ENCODE assay signal across 25 mouse cellular contexts in genomic region chr7:100274507-100274906, GRCm38 (mm10). TPM values are rescaled to one million over a fixed set of nuclear protein-coding genes. Genes with fewer than 3 reads are reported as not detected.
DNase-seq lines count a peak whose midpoint lies in the region; ATAC-seq and TF ChIP-seq lines count a peak whose summit lies in the region.
"Had no signal": no experiment of that assay in that cellular context is flagged by ENCODE, and none has a peak within 500 bp of the region (broad histone marks: within the 10 kb centered on the region; RNA-seq: fewer than 3 reads in every experiment).

No protein-coding gene starts in this region.

- H3K9me3 ChIP-seq in limb, embryonic 14.5 days (ENCODE audit: control insufficient read depth, low read length): no peaks in the 10 kb centered on the region
- no peaks in the 10 kb centered on the region for H3K9me3 ChIP-seq in limb, embryonic 10.5 days (replicated peaks)
- no peaks in the 10 kb centered on the region for H3K9me3 ChIP-seq in liver, postnatal 0 days (ENCODE audit: low read length)
- H3K9me3 ChIP-seq in liver, embryonic 11.5 days (ENCODE audit: control insufficient read depth, low read length): no peaks in the 10 kb centered on the region
- H3K9me3 ChIP-seq: embryonic facial prominence, embryonic 12.5 days; embryonic facial prominence, embryonic 15.5 days; forebrain, embryonic 10.5 days; forebrain, embryonic 12.5 days had no signal

- H3K4me3 ChIP-seq in limb, embryonic 14.5 days (replicated peaks; ENCODE audit: low read length): no peak overlapping the region
- H3K4me3 ChIP-seq in limb, embryonic 10.5 days: no peak overlapping the region
- no peak overlapping the region for H3K4me3 ChIP-seq in liver, postnatal 0 days (ENCODE audit: low read depth, low read length)
- no peak overlapping the region for H3K4me3 ChIP-seq in liver, embryonic 11.5 days (ENCODE audit: low read depth, low read length)
- H3K4me3 ChIP-seq: embryonic facial prominence, embryonic 12.5 days; embryonic facial prominence, embryonic 15.5 days; erythroblast, embryonic 14.5 days; forebrain, embryonic 10.5 days; forebrain, embryonic 12.5 days had no signal

- no peak overlapping the region for H3K27ac ChIP-seq in limb, embryonic 14.5 days (replicated peaks; ENCODE audit: low read depth, low read length)
- no peak overlapping the region for H3K27ac ChIP-seq in limb, embryonic 10.5 days
- no peak overlapping the region for H3K27ac ChIP-seq in liver, postnatal 0 days (ENCODE audit: low read depth)
- H3K27ac ChIP-seq in liver, embryonic 11.5 days (ENCODE audit: low read depth, low read length): no peak overlapping the region
- H3K27ac ChIP-seq: embryonic facial prominence, embryonic 12.5 days; embryonic facial prominence, embryonic 15.5 days; forebrain, embryonic 10.5 days; forebrain, embryonic 12.5 days had no signal

- peaks cover 4% of the 10 kb centered on the region; the same call in 1 of the 2 replicates for H3K36me3 ChIP-seq in limb, embryonic 14.5 days (ENCODE audit: control insufficient read depth, insufficient read depth, low read length)
- peaks cover 4% of the 10 kb centered on the region; the same call in 1 of the 2 replicates for H3K36me3 ChIP-seq in limb, embryonic 10.5 days
- no peaks in the 10 kb centered on the region; the same call in 1 of the 2 replicates for H3K36me3 ChIP-seq in liver, postnatal 0 days (replicated peaks; ENCODE audit: insufficient read depth, low read length)
- no peaks in the 10 kb centered on the region; the same call in 1 of the 2 replicates for H3K36me3 ChIP-seq in liver, embryonic 11.5 days (ENCODE audit: control insufficient read depth, insufficient read depth, low read length)
- H3K36me3 ChIP-seq: embryonic facial prominence, embryonic 15.5 days; forebrain, embryonic 10.5 days had no signal

- TF ChIP-seq POLR2A in limb, embryonic 14.5 days (IDR thresholded peaks at IDR 0.05; ENCODE audit: borderline replicate concordance, extremely low read depth, insufficient read depth, insufficient read length): no peak

- peak; percentile 58; the same call in 1 of the 2 replicates for TF ChIP-seq EP300 in liver, postnatal 0 days (IDR thresholded peaks at IDR 0.05; ENCODE audit: low read depth)

- no peaks in the 10 kb centered on the region for H3K4me1 ChIP-seq in limb, embryonic 14.5 days (ENCODE audit: control insufficient read depth, insufficient read depth, low read length)
- H3K4me1 ChIP-seq in limb, embryonic 10.5 days: no peaks in the 10 kb centered on the region
- H3K4me1 ChIP-seq in liver, postnatal 0 days (ENCODE audit: insufficient read depth): no peaks in the 10 kb centered on the region
- no peaks in the 10 kb centered on the region for H3K4me1 ChIP-seq in liver, embryonic 11.5 days (replicated peaks; ENCODE audit: control insufficient read depth, insufficient read depth, low read length)
- H3K4me1 ChIP-seq: embryonic facial prominence, embryonic 12.5 days; embryonic facial prominence, embryonic 15.5 days; forebrain, embryonic 10.5 days; forebrain, embryonic 12.5 days had no signal

- no peak overlapping the region for H3K9ac ChIP-seq in limb, embryonic 14.5 days (ENCODE audit: low read depth, low read length, severe bottlenecking)
- no peak overlapping the region for H3K9ac ChIP-seq in liver, postnatal 0 days (replicated peaks)
- no peak overlapping the region for H3K9ac ChIP-seq in liver, embryonic 11.5 days (ENCODE audit: low read depth, low read length)
- H3K9ac ChIP-seq: embryonic facial prominence, embryonic 12.5 days; embryonic facial prominence, embryonic 15.5 days; forebrain, embryonic 12.5 days had no signal

- H3K27me3 ChIP-seq in limb, embryonic 14.5 days (ENCODE audit: control insufficient read depth, insufficient read depth, low read length): no peaks in the 10 kb centered on the region
- no peaks in the 10 kb centered on the region for H3K27me3 ChIP-seq in limb, embryonic 10.5 days (ENCODE audit: low read depth, poor library complexity, severe bottlenecking)
- no peaks in the 10 kb centered on the region for H3K27me3 ChIP-seq in liver, postnatal 0 days (ENCODE audit: insufficient read depth, low read length)
- H3K27me3 ChIP-seq in liver, embryonic 11.5 days (replicated peaks; ENCODE audit: control insufficient read depth, insufficient read depth, low read length): no peaks in the 10 kb centered on the region
- H3K27me3 ChIP-seq: embryonic facial prominence, embryonic 12.5 days; embryonic facial prominence, embryonic 15.5 days; forebrain, embryonic 12.5 days had no signal

- H3K4me2 ChIP-seq in limb, embryonic 14.5 days (replicated peaks; ENCODE audit: low read depth, low read length, severe bottlenecking): no peak overlapping the region
- no peak overlapping the region for H3K4me2 ChIP-seq in liver, postnatal 0 days (ENCODE audit: low read depth, low read length)
- H3K4me2 ChIP-seq in liver, embryonic 11.5 days: no peak overlapping the region
- H3K4me2 ChIP-seq: embryonic facial prominence, embryonic 12.5 days; embryonic facial prominence, embryonic 15.5 days; forebrain, embryonic 12.5 days had no signal

- no peak for TF ChIP-seq CTCF in liver, postnatal 0 days (IDR thresholded peaks at IDR 0.05; ENCODE audit: low read depth)

- 0 out of 2 replicates have a peak, but pooled peaks have one; percentile 53 for ATAC-seq in limb, embryonic 14.5 days (ENCODE audit: low FRiP score, low read depth)
- ATAC-seq in liver, postnatal 0 days: no peak
- ATAC-seq in liver, embryonic 11.5 days (replicated peaks; ENCODE audit: low FRiP score): no peak
- ATAC-seq in megakaryocyte progenitor cell, adult 5-6 weeks (replicated peaks; ENCODE audit: poor library complexity): peak; percentile 31
- ATAC-seq in megakaryocyte-erythroid progenitor cell, adult 5-6 weeks (replicated peaks; ENCODE audit: low FRiP score, low TSS enrichment, poor library complexity, severe bottlenecking): peak; percentile 57; the same call in 1 of the 2 replicates
- ATAC-seq: forebrain, embryonic 14.5 days; forebrain, embryonic 16.5 days had no signal

- 73% methylated on average over 6 of the region's 6 CpGs for WGBS in limb, embryonic 14.5 days
- 86% methylated on average over 6 of the region's 6 CpGs for WGBS in limb, embryonic 10.5 days
- WGBS in liver, postnatal 0 days (ENCODE audit: insufficient replicate concordance): 77% methylated on average over 6 of the region's 6 CpGs
- WGBS in liver, embryonic 11.5 days: 66% methylated on average over 6 of the region's 6 CpGs

- DNase-seq in limb, embryonic 14.5 days (ENCODE audit: low spot score): peak; percentile 4
- no peak for DNase-seq in limb, embryonic 10.5 days (ENCODE audit: low spot score)
- no peak for DNase-seq in liver, postnatal 0 days
- DNase-seq in liver, embryonic 11.5 days (ENCODE audit: low spot score): no peak
- DNase-seq in urinary bladder, postnatal 14 days (ENCODE audit: low spot score): no peak
- DNase-seq: adrenal gland, adult 2 months; adrenal gland, postnatal 10 days; adrenal gland, postnatal 25 days; cerebellum, adult 11 months; cerebellum, adult 18-20 months; cerebellum, adult 8-10 months; cerebellum, adult 9-11 months; cerebellum, postnatal 14 days; cerebellum, postnatal 36 days; embryo, embryonic 11 days had no signal

RNA-seq across cellular contexts. Expression of gene P4ha3, which starts 10.8 kb away (rescaled TPM):
- polyA plus RNA-seq in limb, embryonic 14.5 days (2012; rRNA removed): 48.7 and 66.0 TPM in 2 replicates
- 28.1 and 30.7 TPM in 2 replicates for polyA plus RNA-seq in limb, embryonic 14.5 days (2014; fragmentation: Nextera tagmentation; extraction: Ambion mirVana)
- polyA plus RNA-seq in limb, embryonic 10.5 days (2016; fragmentation: Nextera tagmentation; extraction: Ambion mirVana): 1.1 and 2.4 TPM in 2 replicates
- 0.19 and 0.27 TPM in 2 replicates for polyA plus RNA-seq in liver, postnatal 0 days (2015; fragmentation: Nextera tagmentation; extraction: Ambion mirVana)
- 5.9 and 7.1 TPM in 2 replicates for polyA plus RNA-seq in liver, embryonic 11.5 days (2014; fragmentation: Nextera tagmentation; extraction: Ambion mirVana)
- total RNA-seq in megakaryocyte progenitor cell, adult 5-6 weeks (2015): 0.22 TPM in 1 of 2 replicates, not detected in the other
- not detected in 2 replicates for total RNA-seq in megakaryocyte progenitor cell, adult 5-6 weeks (2017)
- total RNA-seq in megakaryocyte-erythroid progenitor cell, adult 5-6 weeks (2014; fragmentation: Nextera tagmentation): not detected in 2 replicates
- 0.38 TPM in 1 of 2 replicates, not detected in the other for total RNA-seq in megakaryocyte-erythroid progenitor cell, adult 5-6 weeks (2017)
- total RNA-seq: common myeloid progenitor, adult 5-6 weeks had no signal
- polyA plus RNA-seq: erythroblast, embryonic 14.5 days had no signal

RNA-seq across cellular contexts. Expression of gene Pgm2l1, which starts 47.3 kb away (rescaled TPM):
- 4.9 and 5.1 TPM in 2 replicates for polyA plus RNA-seq in limb, embryonic 14.5 days (2012; rRNA removed)
- polyA plus RNA-seq in limb, embryonic 14.5 days (2014; fragmentation: Nextera tagmentation; extraction: Ambion mirVana): 3.2 and 4.1 TPM in 2 replicates
- polyA plus RNA-seq in limb, embryonic 10.5 days (2016; fragmentation: Nextera tagmentation; extraction: Ambion mirVana): 1.9 and 3.3 TPM in 2 replicates
- polyA plus RNA-seq in liver, postnatal 0 days (2015; fragmentation: Nextera tagmentation; extraction: Ambion mirVana): 0.91 and 0.96 TPM in 2 replicates
- 2.6 and 3.0 TPM in 2 replicates for polyA plus RNA-seq in liver, embryonic 11.5 days (2014; fragmentation: Nextera tagmentation; extraction: Ambion mirVana)
- total RNA-seq in megakaryocyte progenitor cell, adult 5-6 weeks (2015): 8.0 and 12.4 TPM in 2 replicates
- 6.2 and 10.6 TPM in 2 replicates for total RNA-seq in megakaryocyte progenitor cell, adult 5-6 weeks (2017)
- 11.6 and 21.7 TPM in 2 replicates for total RNA-seq in megakaryocyte-erythroid progenitor cell, adult 5-6 weeks (2014; fragmentation: Nextera tagmentation)
- 13.7 and 18.0 TPM in 2 replicates for total RNA-seq in megakaryocyte-erythroid progenitor cell, adult 5-6 weeks (2017)

Comparison
In these comparisons a context has a peak if more than half of its experiments do, and no peak if none do; other contexts are left out.
1. ATAC-seq: peak in limb, embryonic 14.5 days (single experiment), megakaryocyte progenitor cell, adult 5-6 weeks (single experiment) and megakaryocyte-erythroid progenitor cell, adult 5-6 weeks (single experiment); none in liver, postnatal 0 days (single experiment) and liver, embryonic 11.5 days (single experiment).